Mouse (Mus musculus): ENCODE results near the gene 2210011C24Rik. TPM values are rescaled to one million over a fixed set of nuclear protein-coding genes. Genes with fewer than 3 reads are reported as not detected.
A peak's percentile ranks its signal among the peaks of the same experiment; 100 is the strongest.

Gene 2210011C24Rik
- polyA plus RNA-seq, 1 experiment from 2014 or later: 0.21 TPM

DNA sequence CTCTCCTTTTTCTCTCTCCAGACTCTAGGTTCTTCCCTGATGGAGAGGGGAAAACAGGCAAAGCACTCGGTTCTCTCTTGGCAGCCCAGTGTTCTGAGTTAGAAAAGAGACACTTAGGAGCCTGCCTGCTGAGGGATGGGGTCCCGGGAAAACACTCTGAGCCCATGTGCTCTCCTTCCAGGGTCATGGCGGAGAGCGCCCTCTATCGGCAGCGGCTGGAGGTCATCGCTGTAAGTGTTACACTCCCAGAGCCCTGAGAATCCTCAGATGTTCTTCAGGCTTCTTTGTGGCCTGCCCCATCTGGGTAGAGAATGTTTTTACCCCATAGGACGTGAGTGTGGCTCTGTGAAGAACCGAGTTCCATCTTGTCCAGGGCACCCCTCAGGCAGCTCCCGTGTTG is 12.2 kb upstream of the 2210011C24Rik start:
- Histone ChIP-seq H3K4me1 (ENCODE audit: control insufficient read depth, insufficient read depth, low read length) (peaks cover 37% of the 10 kb centered on the region), H3K4me3 (ENCODE audit: low read length) (no peak overlapping the region), H3K4me2 (ENCODE audit: low read depth, low read length) (no peak overlapping the region), H3K27me3 (ENCODE audit: control insufficient read depth, insufficient read depth, low read length) (peaks cover 37% of the 10 kb centered on the region), H3K27ac (ENCODE audit: low read length) (no peak overlapping the region), H3K9ac (ENCODE audit: low read length) (no peak overlapping the region), H3K9me3 (replicated peaks; ENCODE audit: control insufficient read depth, low read length) (no peaks in the 10 kb centered on the region), H3K36me3 (ENCODE audit: control insufficient read depth, insufficient read depth) (no peaks in the 10 kb centered on the region)
- ATAC-seq (replicated peaks; ENCODE audit: extremely low read depth, insufficient read depth, low FRiP score): no peak
- WGBS: 18% methylated on average over 10 of the region's 10 CpGs

DNA sequence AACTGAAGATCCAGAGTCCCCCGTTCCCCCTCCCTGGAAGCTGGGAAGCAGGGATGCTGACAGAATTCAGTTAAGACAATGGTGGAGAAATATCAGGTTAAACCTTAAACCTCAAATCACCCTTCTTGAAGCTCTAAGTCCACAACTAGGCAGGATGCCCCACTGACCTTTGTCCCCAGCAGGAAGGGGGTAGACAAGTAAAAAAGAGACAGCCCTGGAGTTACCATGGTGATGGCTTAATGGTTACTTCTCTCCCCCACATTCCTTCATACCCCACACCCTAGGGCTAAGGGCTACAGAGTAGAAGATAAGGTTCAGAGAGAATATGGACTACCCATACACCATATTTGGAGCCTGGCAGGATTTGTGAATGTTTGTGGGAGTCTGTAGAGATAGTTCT is 11.7 kb upstream of the 2210011C24Rik start:
- ATAC-seq (replicated peaks; ENCODE audit: extremely low read depth, insufficient read depth, low FRiP score): no peak
- Histone ChIP-seq H3K9me3 (replicated peaks; ENCODE audit: control insufficient read depth, low read length) (no peaks in the 10 kb centered on the region), H3K9ac (ENCODE audit: low read length) (0 out of 2 replicates have a peak overlapping the region, but pooled peaks have one; percentile 18), H3K4me1 (ENCODE audit: control insufficient read depth, insufficient read depth, low read length) (peaks cover 37% of the 10 kb centered on the region), H3K4me3 (ENCODE audit: low read length) (no peak overlapping the region), H3K36me3 (ENCODE audit: control insufficient read depth, insufficient read depth) (no peaks in the 10 kb centered on the region), H3K27me3 (ENCODE audit: control insufficient read depth, insufficient read depth, low read length) (peaks cover 35% of the 10 kb centered on the region), H3K27ac (ENCODE audit: low read length) (peak overlapping the region; percentile 82), H3K4me2 (ENCODE audit: low read depth, low read length) (peak overlapping the region; percentile 41; the same call in 1 of the 2 replicates)
- WGBS: 28% methylated on average over 1 of the region's 1 CpGs

DNA sequence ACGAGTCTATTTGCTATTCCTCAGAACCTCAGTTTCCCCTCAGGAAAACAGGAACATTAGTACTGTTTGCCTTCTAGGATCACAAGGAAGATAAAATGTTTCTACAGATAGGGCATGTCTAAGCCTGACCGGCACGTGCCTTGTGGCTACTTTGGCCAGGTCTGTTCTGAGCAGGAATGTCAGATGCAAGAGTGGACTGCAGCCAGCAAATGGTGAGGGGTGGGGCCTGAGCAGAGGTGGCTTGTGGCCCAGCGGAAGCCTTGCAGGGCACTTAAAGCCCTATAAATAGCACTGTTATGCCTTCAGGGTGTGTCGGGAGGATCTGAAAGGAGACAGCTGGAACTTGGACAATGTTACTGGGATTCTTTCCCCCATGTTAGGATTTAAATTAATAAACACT is 11.1 kb upstream of the 2210011C24Rik start:
- H3K4me3 ChIP-seq (ENCODE audit: low read length): no peak overlapping the region
- whole genome bisulfite sequencing: 6% methylated on average over 5 of the region's 5 CpGs
- H3K4me2 ChIP-seq (ENCODE audit: low read depth, low read length): peak overlapping the region; percentile 41; the same call in 1 of the 2 replicates
- peak; percentile 83 for ATAC-seq (replicated peaks; ENCODE audit: extremely low read depth, insufficient read depth, low FRiP score)
- H3K4me1 ChIP-seq (ENCODE audit: control insufficient read depth, insufficient read depth, low read length): peaks cover 37% of the 10 kb centered on the region
- H3K36me3 ChIP-seq (ENCODE audit: control insufficient read depth, insufficient read depth): no peaks in the 10 kb centered on the region
- H3K27ac ChIP-seq (ENCODE audit: low read length): peak overlapping the region; percentile 82
- no peaks in the 10 kb centered on the region for H3K9me3 ChIP-seq (replicated peaks; ENCODE audit: control insufficient read depth, low read length)
- H3K9ac ChIP-seq (ENCODE audit: low read length): 0 out of 2 replicates have a peak overlapping the region, but pooled peaks have one; percentile 18
- H3K27me3 ChIP-seq (ENCODE audit: control insufficient read depth, insufficient read depth, low read length): peaks cover 30% of the 10 kb centered on the region

DNA sequence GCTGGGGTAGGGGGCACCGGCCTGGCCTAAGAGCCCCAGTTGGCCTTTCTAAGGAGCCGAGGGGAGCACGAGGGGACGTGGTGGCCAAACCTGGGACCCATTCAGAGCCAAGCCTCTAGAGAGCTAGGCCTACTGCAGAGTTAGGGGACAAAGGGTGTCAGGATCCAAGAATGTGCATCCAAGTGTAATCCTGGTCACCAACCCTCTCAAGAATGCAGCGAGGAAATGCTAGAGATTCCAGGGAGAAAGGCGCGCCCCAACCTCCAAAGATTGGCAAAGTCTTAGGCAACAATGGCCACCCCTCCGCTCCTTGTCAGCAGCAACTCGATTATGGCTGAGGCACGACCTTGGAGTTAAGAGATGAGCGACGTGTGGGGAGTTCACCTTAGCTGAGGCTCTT is 9.6 kb upstream of the 2210011C24Rik start:
- Histone ChIP-seq H3K4me3 (ENCODE audit: low read length) (no peak overlapping the region), H3K27ac (ENCODE audit: low read length) (no peak overlapping the region), H3K4me1 (ENCODE audit: control insufficient read depth, insufficient read depth, low read length) (peaks cover 37% of the 10 kb centered on the region), H3K9me3 (replicated peaks; ENCODE audit: control insufficient read depth, low read length) (no peaks in the 10 kb centered on the region), H3K27me3 (ENCODE audit: control insufficient read depth, insufficient read depth, low read length) (peaks cover 24% of the 10 kb centered on the region), H3K36me3 (ENCODE audit: control insufficient read depth, insufficient read depth) (no peaks in the 10 kb centered on the region), H3K4me2 (ENCODE audit: low read depth, low read length) (no peak overlapping the region), H3K9ac (ENCODE audit: low read length) (peak overlapping the region; percentile 32; the same call in 1 of the 2 replicates)
- no peak for ATAC-seq (replicated peaks; ENCODE audit: extremely low read depth, insufficient read depth, low FRiP score)
- 49% methylated on average over 12 of the region's 12 CpGs for whole genome bisulfite sequencing

DNA sequence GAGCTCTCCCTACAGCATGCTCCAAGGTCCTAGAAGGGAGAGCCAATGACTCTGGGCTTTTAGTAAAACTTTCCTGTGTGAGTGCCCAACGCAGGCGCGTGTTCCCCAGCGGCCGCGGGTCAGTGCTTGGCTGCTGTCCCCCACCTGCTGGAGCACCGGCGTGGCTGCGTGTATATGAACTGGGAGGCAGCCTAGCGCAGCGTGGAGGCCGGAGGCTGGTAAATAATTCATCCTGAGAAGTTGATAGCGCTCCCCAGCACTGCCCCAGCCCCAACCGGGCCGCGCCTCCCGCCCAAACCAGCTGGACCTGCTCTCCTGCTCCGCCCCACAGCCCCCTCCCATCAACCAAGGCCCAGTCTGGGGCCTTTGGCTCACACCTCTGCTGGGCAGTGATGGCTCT is 9.1 kb upstream of the 2210011C24Rik start, which contains the start of gene Palm3:
Gene Palm3, plus strand, starts transcription at position 376 of the 400 bp plus-strand sequence.
- no peak for ATAC-seq (replicated peaks; ENCODE audit: extremely low read depth, insufficient read depth, low FRiP score)
- Histone ChIP-seq H3K27ac (ENCODE audit: low read length) (no peak within 1 kb of the TSS), H3K9ac (ENCODE audit: low read length) (peak within 1 kb of the TSS; percentile 32; the same call in 1 of the 2 replicates), H3K4me3 (ENCODE audit: low read length) (no peak within 1 kb of the TSS), H3K36me3 (ENCODE audit: control insufficient read depth, insufficient read depth) (no peaks in the 10 kb centered on the region), H3K27me3 (ENCODE audit: control insufficient read depth, insufficient read depth, low read length) (peaks cover 19% of the 10 kb centered on the region), H3K4me2 (ENCODE audit: low read depth, low read length) (0 out of 2 replicates have a peak within 1 kb of the TSS, but pooled peaks have one; percentile 17), H3K9me3 (replicated peaks; ENCODE audit: control insufficient read depth, low read length) (no peaks in the 10 kb centered on the region), H3K4me1 (ENCODE audit: control insufficient read depth, insufficient read depth, low read length) (peaks cover 35% of the 10 kb centered on the region)
- WGBS: 27% methylated on average over 18 of the region's 18 CpGs

- WGBS: 76% methylated on average over 9 of the region's 9 CpGs
- ATAC-seq (replicated peaks; ENCODE audit: extremely low read depth, insufficient read depth, low FRiP score): no peak
- no peaks in the 10 kb centered on the region for H3K9me3 ChIP-seq (replicated peaks; ENCODE audit: control insufficient read depth, low read length)
Measured at GRCm38 (mm10) chr8:84019738-84020137, 7.8 kb upstream of the 2210011C24Rik start.

GRCm38 (mm10) chr8:84015833-84016232 is 3.9 kb upstream of the 2210011C24Rik start:
- H3K9me3 ChIP-seq (replicated peaks; ENCODE audit: control insufficient read depth, low read length): no peaks in the 10 kb centered on the region
- no peaks in the 10 kb centered on the region for H3K36me3 ChIP-seq (ENCODE audit: control insufficient read depth, insufficient read depth)
- WGBS: 93% methylated on average over 5 of the region's 5 CpGs
- H3K27ac ChIP-seq (ENCODE audit: low read length): no peak overlapping the region
- peaks cover 28% of the 10 kb centered on the region for H3K27me3 ChIP-seq (ENCODE audit: control insufficient read depth, insufficient read depth, low read length)
- H3K9ac ChIP-seq (ENCODE audit: low read length): no peak overlapping the region
- ATAC-seq (replicated peaks; ENCODE audit: extremely low read depth, insufficient read depth, low FRiP score): no peak
- peaks cover 13% of the 10 kb centered on the region for H3K4me1 ChIP-seq (ENCODE audit: control insufficient read depth, insufficient read depth, low read length)
- H3K4me2 ChIP-seq (ENCODE audit: low read depth, low read length): no peak overlapping the region
- no peak overlapping the region for H3K4me3 ChIP-seq (ENCODE audit: low read length)

More at GRCm38 (mm10) chr8:84019738-84020137, 7.8 kb upstream of the 2210011C24Rik start:
- Histone ChIP-seq H3K4me3 (ENCODE audit: low read length) (no peak overlapping the region), H3K4me1 (ENCODE audit: control insufficient read depth, insufficient read depth, low read length) (peaks cover 29% of the 10 kb centered on the region), H3K9ac (ENCODE audit: low read length) (no peak overlapping the region), H3K36me3 (ENCODE audit: control insufficient read depth, insufficient read depth) (no peaks in the 10 kb centered on the region), H3K4me2 (ENCODE audit: low read depth, low read length) (no peak overlapping the region), H3K27ac (ENCODE audit: low read length) (no peak overlapping the region), H3K27me3 (ENCODE audit: control insufficient read depth, insufficient read depth, low read length) (peaks cover 7% of the 10 kb centered on the region)

- H3K9ac ChIP-seq (ENCODE audit: low read length): peak overlapping the region; percentile 57
Measured at GRCm38 (mm10) chr8:84012499-84013165, 661 bp upstream of the 2210011C24Rik start.

More at GRCm38 (mm10) chr8:84012499-84013165, 661 bp upstream of the 2210011C24Rik start:
- H3K27me3 ChIP-seq (ENCODE audit: control insufficient read depth, insufficient read depth, low read length): peaks cover 37% of the 10 kb centered on the region
- peak; percentile 30; the same call in 1 of the 2 replicates for ATAC-seq (replicated peaks; ENCODE audit: extremely low read depth, insufficient read depth, low FRiP score)
- peak overlapping the region; percentile 97 for H3K4me2 ChIP-seq (ENCODE audit: low read depth, low read length)
- no peaks in the 10 kb centered on the region for H3K9me3 ChIP-seq (replicated peaks; ENCODE audit: control insufficient read depth, low read length)
- peaks cover 21% of the 10 kb centered on the region for H3K4me1 ChIP-seq (ENCODE audit: control insufficient read depth, insufficient read depth, low read length)
- H3K27ac ChIP-seq (ENCODE audit: low read length): no peak overlapping the region
- WGBS: 19% methylated on average over 35 of the region's 35 CpGs
- no peaks in the 10 kb centered on the region for H3K36me3 ChIP-seq (ENCODE audit: control insufficient read depth, insufficient read depth)
- H3K4me3 ChIP-seq (ENCODE audit: low read length): peak overlapping the region; percentile 57
